ENCODE assay signal across 28 mouse cellular contexts in the genomic region with DNA sequence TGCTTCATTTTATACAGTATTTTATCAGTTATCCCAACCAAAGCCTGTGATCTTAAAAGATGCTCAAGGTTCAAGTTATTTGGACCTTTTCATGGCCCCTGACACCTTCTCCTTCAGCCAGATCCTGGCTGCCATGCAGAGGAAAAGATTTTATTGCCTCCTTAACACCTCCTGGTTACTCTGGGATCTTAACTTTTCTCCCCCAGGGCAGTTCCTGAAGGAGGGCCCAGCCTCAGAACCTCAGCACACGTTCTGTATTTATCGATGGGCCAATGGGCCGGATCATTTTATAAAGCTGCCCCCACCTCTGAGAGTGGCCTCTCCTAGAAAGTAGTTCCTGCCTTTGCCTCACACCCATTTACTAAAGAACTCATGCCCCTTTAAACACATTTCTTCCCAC. TPM values are rescaled to one million over a fixed set of nuclear protein-coding genes. Genes with fewer than 3 reads are reported as not detected.
"Had no signal": no experiment of that assay in that cellular context is flagged by ENCODE, and none has a peak within 500 bp of the region (broad histone marks: within the 10 kb centered on the region; RNA-seq: fewer than 3 reads in every experiment).

No protein-coding gene starts in this region.

- H3K36me3 ChIP-seq: embryonic facial prominence, embryonic 10.5 days; embryonic facial prominence, embryonic 12.5 days; embryonic facial prominence, embryonic 13.5 days; embryonic facial prominence, embryonic 15.5 days; forebrain, embryonic 10.5 days; forebrain, embryonic 12.5 days; forebrain, embryonic 15.5 days had no signal

- H3K27ac ChIP-seq: embryonic facial prominence, embryonic 10.5 days; embryonic facial prominence, embryonic 12.5 days; embryonic facial prominence, embryonic 13.5 days; embryonic facial prominence, embryonic 15.5 days; forebrain, embryonic 10.5 days; forebrain, embryonic 12.5 days; forebrain, embryonic 13.5 days; forebrain, embryonic 15.5 days; gastrocnemius, adult 2 months; heart, adult 2 months had no signal

- ATAC-seq: forebrain, embryonic 13.5 days; forebrain, embryonic 14.5 days; forebrain, embryonic 15.5 days; forebrain, embryonic 16.5 days; forebrain, postnatal 0 days had no signal

- DNase-seq: cerebellum, adult 2 months; cerebellum, adult 8-10 months; cerebellum, adult 9-10 months; cerebellum, adult 9-11 months; cerebellum, postnatal 10 days; cerebellum, postnatal 14 days; cerebellum, postnatal 25 days; cerebellum, postnatal 36 days; embryo, embryonic 11 days; forebrain, postnatal 0 days; gastrocnemius, adult 2 months; gastrocnemius, postnatal 10 days; gastrocnemius, postnatal 14 days; gastrocnemius, postnatal 25 days; gastrocnemius, postnatal 36 days; heart, adult 18-20 months; heart, adult 2 months had no signal

- H3K4me2 ChIP-seq: embryonic facial prominence, embryonic 12.5 days; embryonic facial prominence, embryonic 13.5 days; embryonic facial prominence, embryonic 15.5 days; forebrain, embryonic 12.5 days; forebrain, embryonic 13.5 days; forebrain, embryonic 15.5 days had no signal

- H3K9me3 ChIP-seq: embryonic facial prominence, embryonic 12.5 days; embryonic facial prominence, embryonic 13.5 days; embryonic facial prominence, embryonic 15.5 days; forebrain, embryonic 10.5 days; forebrain, embryonic 12.5 days; forebrain, embryonic 13.5 days; forebrain, embryonic 15.5 days had no signal

- H3K27me3 ChIP-seq: embryonic facial prominence, embryonic 12.5 days; embryonic facial prominence, embryonic 15.5 days; forebrain, embryonic 12.5 days; forebrain, embryonic 13.5 days; forebrain, embryonic 15.5 days had no signal

- H3K4me1 ChIP-seq: embryonic facial prominence, embryonic 13.5 days; embryonic facial prominence, embryonic 15.5 days had no signal

- H3K9ac ChIP-seq: embryonic facial prominence, embryonic 12.5 days; embryonic facial prominence, embryonic 13.5 days; embryonic facial prominence, embryonic 15.5 days; forebrain, embryonic 12.5 days; forebrain, embryonic 13.5 days; forebrain, embryonic 15.5 days; forebrain, postnatal 0 days had no signal

- H3K4me3 ChIP-seq: embryonic facial prominence, embryonic 10.5 days; embryonic facial prominence, embryonic 12.5 days; embryonic facial prominence, embryonic 13.5 days; embryonic facial prominence, embryonic 15.5 days; erythroblast, embryonic 14.5 days; forebrain, embryonic 10.5 days; forebrain, embryonic 12.5 days; forebrain, embryonic 13.5 days; forebrain, embryonic 15.5 days; gastrocnemius, adult 2 months; heart, adult 2 months had no signal

RNA-seq across cellular contexts. Expression of gene Bmpr1b, which starts 37.1 kb away (rescaled TPM):
- polyA plus RNA-seq: erythroblast, embryonic 14.5 days had no signal
